Mouse (Mus musculus): ENCODE measurements around the gene Gm20388. TPM values are rescaled to one million over a fixed set of nuclear protein-coding genes. Genes with fewer than 3 reads are reported as not detected.

Gm20388 gene
- total and polyA plus RNA-seq, 2 experiments from 2014 or later: 17.3 TPM; not detected in 1

- Histone ChIP-seq H3K27me3 (ENCODE audit: control insufficient read depth, insufficient read depth, low read length) (no peaks in the 10 kb centered on the region), H3K4me2 (ENCODE audit: low read depth, low read length) (no peak overlapping the region; the same call in 1 of the 2 replicates), H3K4me1 (ENCODE audit: control insufficient read depth, insufficient read depth) (peaks cover 5% of the 10 kb centered on the region; the same call in 1 of the 2 replicates), H3K4me3 (ENCODE audit: low read depth, low read length) (no peak overlapping the region), H3K27ac (ENCODE audit: low read depth) (no peak overlapping the region), H3K9me3 (replicated peaks; ENCODE audit: control insufficient read depth, low read length) (no peaks in the 10 kb centered on the region), H3K9ac (replicated peaks; ENCODE audit: low read depth, low read length) (no peak overlapping the region), H3K36me3 (replicated peaks; ENCODE audit: control insufficient read depth, insufficient read depth, low read length) (no peaks in the 10 kb centered on the region)
- 3% methylated on average over 16 of the region's 17 CpGs for whole genome bisulfite sequencing
- no peak for ATAC-seq (ENCODE audit: insufficient read depth, low read depth)
- no peak for DNase-seq (ENCODE audit: low spot score)
- TF ChIP-seq EP300 (IDR thresholded peaks at IDR 0.05; ENCODE audit: low read depth) (no peak), CTCF (IDR thresholded peaks at IDR 0.05; ENCODE audit: low read depth) (no peak)
Measured at GRCm38 (mm10) chr8:121697735-121698614, 1787.3 kb downstream of the Gm20388 start.

- Histone ChIP-seq H3K9ac (replicated peaks; ENCODE audit: low read depth, low read length) (no peak overlapping the region), H3K4me3 (ENCODE audit: low read depth, low read length) (no peak overlapping the region), H3K27ac (ENCODE audit: low read depth) (no peak overlapping the region), H3K36me3 (replicated peaks; ENCODE audit: control insufficient read depth, insufficient read depth, low read length) (no peaks in the 10 kb centered on the region), H3K4me1 (ENCODE audit: control insufficient read depth, insufficient read depth) (peaks cover 5% of the 10 kb centered on the region; the same call in 1 of the 2 replicates), H3K9me3 (replicated peaks; ENCODE audit: control insufficient read depth, low read length) (no peaks in the 10 kb centered on the region), H3K27me3 (ENCODE audit: control insufficient read depth, insufficient read depth, low read length) (no peaks in the 10 kb centered on the region), H3K4me2 (ENCODE audit: low read depth, low read length) (no peak overlapping the region; the same call in 1 of the 2 replicates)
- no peak for DNase-seq (ENCODE audit: low spot score)
- WGBS: 10% methylated on average over 9 of the region's 9 CpGs
- no peak for TF ChIP-seq EP300 (IDR thresholded peaks at IDR 0.05; ENCODE audit: low read depth)
- no peak for TF ChIP-seq CTCF (IDR thresholded peaks at IDR 0.05; ENCODE audit: low read depth)
- ATAC-seq (ENCODE audit: insufficient read depth, low read depth): no peak
Measured at GRCm38 (mm10) chr8:121698615-121699101, 1788.0 kb downstream of the Gm20388 start.

GRCm38 (mm10) chr8:121699936-121700335 lies 1789.3 kb downstream of the Gm20388 start:
- Histone ChIP-seq H3K9me3 (replicated peaks; ENCODE audit: control insufficient read depth, low read length) (no peaks in the 10 kb centered on the region), H3K27me3 (ENCODE audit: control insufficient read depth, insufficient read depth, low read length) (no peaks in the 10 kb centered on the region), H3K9ac (replicated peaks; ENCODE audit: low read depth, low read length) (no peak overlapping the region), H3K36me3 (replicated peaks; ENCODE audit: control insufficient read depth, insufficient read depth, low read length) (no peaks in the 10 kb centered on the region), H3K27ac (ENCODE audit: low read depth) (no peak overlapping the region), H3K4me2 (ENCODE audit: low read depth, low read length) (no peak overlapping the region), H3K4me1 (ENCODE audit: control insufficient read depth, insufficient read depth) (peaks cover 5% of the 10 kb centered on the region; the same call in 1 of the 2 replicates), H3K4me3 (ENCODE audit: low read depth, low read length) (no peak overlapping the region)
- 86% methylated on average over 2 of the region's 2 CpGs for WGBS
- no peak for DNase-seq (ENCODE audit: low spot score)
- TF ChIP-seq EP300 (IDR thresholded peaks at IDR 0.05; ENCODE audit: low read depth): no peak
- TF ChIP-seq CTCF (IDR thresholded peaks at IDR 0.05; ENCODE audit: low read depth): no peak
- no peak; the same call in 1 of the 2 replicates for ATAC-seq (ENCODE audit: insufficient read depth, low read depth)

GRCm38 (mm10) chr8:121705174-121705573 lies 1794.5 kb downstream of the Gm20388 start:
- Histone ChIP-seq H3K9me3 (replicated peaks; ENCODE audit: control insufficient read depth, low read length) (no peaks in the 10 kb centered on the region), H3K36me3 (replicated peaks; ENCODE audit: control insufficient read depth, insufficient read depth, low read length) (no peaks in the 10 kb centered on the region), H3K4me2 (ENCODE audit: low read depth, low read length) (no peak overlapping the region), H3K27me3 (ENCODE audit: control insufficient read depth, insufficient read depth, low read length) (0 out of 2 replicates have a peak, but pooled peaks cover 2% of the 10 kb centered on the region), H3K27ac (ENCODE audit: low read depth) (no peak overlapping the region), H3K4me1 (ENCODE audit: control insufficient read depth, insufficient read depth) (no peaks in the 10 kb centered on the region), H3K4me3 (ENCODE audit: low read depth, low read length) (no peak overlapping the region), H3K9ac (replicated peaks; ENCODE audit: low read depth, low read length) (no peak overlapping the region)
- DNase-seq (ENCODE audit: low spot score) (no peak), ATAC-seq (ENCODE audit: insufficient read depth, low read depth) (no peak)
- 52% methylated on average over 3 of the region's 3 CpGs for WGBS
- TF ChIP-seq CTCF (IDR thresholded peaks at IDR 0.05; ENCODE audit: low read depth) (no peak), EP300 (IDR thresholded peaks at IDR 0.05; ENCODE audit: low read depth) (no peak)

GRCm38 (mm10) chr8:121706956-121707355 lies 1796.3 kb downstream of the Gm20388 start:
- Histone ChIP-seq H3K9ac (replicated peaks; ENCODE audit: low read depth, low read length) (no peak overlapping the region), H3K4me1 (ENCODE audit: control insufficient read depth, insufficient read depth) (no peaks in the 10 kb centered on the region), H3K4me2 (ENCODE audit: low read depth, low read length) (no peak overlapping the region), H3K27ac (ENCODE audit: low read depth) (no peak overlapping the region), H3K36me3 (replicated peaks; ENCODE audit: control insufficient read depth, insufficient read depth, low read length) (no peaks in the 10 kb centered on the region), H3K9me3 (replicated peaks; ENCODE audit: control insufficient read depth, low read length) (no peaks in the 10 kb centered on the region), H3K4me3 (ENCODE audit: low read depth, low read length) (no peak overlapping the region), H3K27me3 (ENCODE audit: control insufficient read depth, insufficient read depth, low read length) (0 out of 2 replicates have a peak, but pooled peaks cover 2% of the 10 kb centered on the region)
- TF ChIP-seq EP300 (IDR thresholded peaks at IDR 0.05; ENCODE audit: low read depth): no peak
- ATAC-seq (ENCODE audit: insufficient read depth, low read depth) (no peak), DNase-seq (ENCODE audit: low spot score) (no peak)
- WGBS: 74% methylated on average over 11 of the region's 11 CpGs
